Mouse (Mus musculus): ENCODE data around the gene Crb1. TPM values are rescaled to one million over a fixed set of nuclear protein-coding genes. Genes with fewer than 3 reads are reported as not detected.
A peak's percentile ranks its signal among the peaks of the same experiment; 100 is the strongest.

Crb1 gene
- polyA plus RNA-seq, 1 experiment: 0.16 TPM

- no peak overlapping the region for H3K9ac ChIP-seq (ENCODE audit: low read depth, poor library complexity, severe bottlenecking)
- no peaks in the 10 kb centered on the region for H3K27me3 ChIP-seq (ENCODE audit: control insufficient read depth, insufficient read depth, low read length, poor library complexity, severe bottlenecking)
- no peak overlapping the region for H3K4me3 ChIP-seq (ENCODE audit: low read depth, low read length)
- H3K4me1 ChIP-seq (ENCODE audit: control insufficient read depth, insufficient read depth, low read length): no peaks in the 10 kb centered on the region
- no peak for TF ChIP-seq POLR2A (IDR thresholded peaks at IDR 0.05; ENCODE audit: insufficient read depth, low read length)
- no peak for TF ChIP-seq EP300 (IDR thresholded peaks at IDR 0.05; ENCODE audit: insufficient read depth, low read depth, low read length)
- no peak for TF ChIP-seq CTCF (IDR thresholded peaks at IDR 0.05; ENCODE audit: low read depth, low read length)
- H3K9me3 ChIP-seq (replicated peaks; ENCODE audit: control insufficient read depth, insufficient read depth, low read length, poor library complexity, severe bottlenecking): no peaks in the 10 kb centered on the region
- H3K36me3 ChIP-seq (ENCODE audit: control insufficient read depth, insufficient read depth, low read length, poor library complexity, severe bottlenecking): no peaks in the 10 kb centered on the region
- H3K27ac ChIP-seq (ENCODE audit: insufficient read depth, low read length): no peak overlapping the region
These were observed 197.2 kb downstream of the Crb1 start for GRCm38 (mm10) chr1:139179707-139180106.

GRCm38 (mm10) chr1:139174058-139174832 lies 202.7 kb downstream of the Crb1 start:
- Histone ChIP-seq H3K9me3 (replicated peaks; ENCODE audit: control insufficient read depth, insufficient read depth, low read length, poor library complexity, severe bottlenecking) (no peaks in the 10 kb centered on the region), H3K9ac (ENCODE audit: low read depth, poor library complexity, severe bottlenecking) (no peak overlapping the region), H3K36me3 (ENCODE audit: control insufficient read depth, insufficient read depth, low read length, poor library complexity, severe bottlenecking) (no peaks in the 10 kb centered on the region; the same call in 1 of the 2 replicates), H3K4me3 (ENCODE audit: low read depth, low read length) (no peak overlapping the region), H3K27me3 (ENCODE audit: control insufficient read depth, insufficient read depth, low read length, poor library complexity, severe bottlenecking) (no peaks in the 10 kb centered on the region), H3K27ac (ENCODE audit: insufficient read depth, low read length) (no peak overlapping the region), H3K4me1 (ENCODE audit: control insufficient read depth, insufficient read depth, low read length) (no peaks in the 10 kb centered on the region)
- TF ChIP-seq POLR2A (IDR thresholded peaks at IDR 0.05; ENCODE audit: insufficient read depth, low read length) (no peak), EP300 (IDR thresholded peaks at IDR 0.05; ENCODE audit: insufficient read depth, low read depth, low read length) (no peak), CTCF (IDR thresholded peaks at IDR 0.05; ENCODE audit: low read depth, low read length) (no peak)

GRCm38 (mm10) chr1:139162814-139163213 lies 214.1 kb downstream of the Crb1 start:
- Histone ChIP-seq H3K27ac (ENCODE audit: insufficient read depth, low read length) (no peak overlapping the region), H3K36me3 (ENCODE audit: control insufficient read depth, insufficient read depth, low read length, poor library complexity, severe bottlenecking) (no peaks in the 10 kb centered on the region), H3K9me3 (replicated peaks; ENCODE audit: control insufficient read depth, insufficient read depth, low read length, poor library complexity, severe bottlenecking) (no peaks in the 10 kb centered on the region), H3K4me1 (ENCODE audit: control insufficient read depth, insufficient read depth, low read length) (no peaks in the 10 kb centered on the region), H3K4me3 (ENCODE audit: low read depth, low read length) (no peak overlapping the region), H3K9ac (ENCODE audit: low read depth, poor library complexity, severe bottlenecking) (no peak overlapping the region), H3K27me3 (ENCODE audit: control insufficient read depth, insufficient read depth, low read length, poor library complexity, severe bottlenecking) (no peaks in the 10 kb centered on the region)
- TF ChIP-seq CTCF (IDR thresholded peaks at IDR 0.05; ENCODE audit: low read depth, low read length) (no peak), EP300 (IDR thresholded peaks at IDR 0.05; ENCODE audit: insufficient read depth, low read depth, low read length) (no peak), POLR2A (IDR thresholded peaks at IDR 0.05; ENCODE audit: insufficient read depth, low read length) (no peak)

- TF ChIP-seq POLR2A (IDR thresholded peaks at IDR 0.05; ENCODE audit: insufficient read depth, low read length): no peak
- TF ChIP-seq CTCF (IDR thresholded peaks at IDR 0.05; ENCODE audit: low read depth, low read length): peak; percentile 22
- Histone ChIP-seq H3K27ac (ENCODE audit: insufficient read depth, low read length) (no peak overlapping the region), H3K9ac (ENCODE audit: low read depth, poor library complexity, severe bottlenecking) (no peak overlapping the region), H3K4me1 (ENCODE audit: control insufficient read depth, insufficient read depth, low read length) (no peaks in the 10 kb centered on the region), H3K9me3 (replicated peaks; ENCODE audit: control insufficient read depth, insufficient read depth, low read length, poor library complexity, severe bottlenecking) (no peaks in the 10 kb centered on the region), H3K27me3 (ENCODE audit: control insufficient read depth, insufficient read depth, low read length, poor library complexity, severe bottlenecking) (no peaks in the 10 kb centered on the region), H3K36me3 (ENCODE audit: control insufficient read depth, insufficient read depth, low read length, poor library complexity, severe bottlenecking) (no peaks in the 10 kb centered on the region), H3K4me3 (ENCODE audit: low read depth, low read length) (no peak overlapping the region)
These were observed 215.3 kb downstream of the Crb1 start for GRCm38 (mm10) chr1:139161619-139162018.

- no peak overlapping the region for H3K9ac ChIP-seq (ENCODE audit: low read depth, poor library complexity, severe bottlenecking)
- no peaks in the 10 kb centered on the region for H3K36me3 ChIP-seq (ENCODE audit: control insufficient read depth, insufficient read depth, low read length, poor library complexity, severe bottlenecking)
- H3K4me1 ChIP-seq (ENCODE audit: control insufficient read depth, insufficient read depth, low read length): no peaks in the 10 kb centered on the region
- no peak overlapping the region for H3K4me3 ChIP-seq (ENCODE audit: low read depth, low read length)
- H3K27me3 ChIP-seq (ENCODE audit: control insufficient read depth, insufficient read depth, low read length, poor library complexity, severe bottlenecking): no peaks in the 10 kb centered on the region
- TF ChIP-seq CTCF (IDR thresholded peaks at IDR 0.05; ENCODE audit: low read depth, low read length) (peak; percentile 22), EP300 (IDR thresholded peaks at IDR 0.05; ENCODE audit: insufficient read depth, low read depth, low read length) (no peak)
- H3K27ac ChIP-seq (ENCODE audit: insufficient read depth, low read length): no peak overlapping the region
- no peaks in the 10 kb centered on the region for H3K9me3 ChIP-seq (replicated peaks; ENCODE audit: control insufficient read depth, insufficient read depth, low read length, poor library complexity, severe bottlenecking)
These were observed 220.5 kb downstream of the Crb1 start for GRCm38 (mm10) chr1:139156397-139156796.

GRCm38 (mm10) chr1:139153493-139153892 lies 223.4 kb downstream of the Crb1 start:
- H3K36me3 ChIP-seq (ENCODE audit: control insufficient read depth, insufficient read depth, low read length, poor library complexity, severe bottlenecking): no peaks in the 10 kb centered on the region
- H3K4me3 ChIP-seq (ENCODE audit: low read depth, low read length): no peak overlapping the region
- no peak overlapping the region for H3K27ac ChIP-seq (ENCODE audit: insufficient read depth, low read length)
- H3K27me3 ChIP-seq (ENCODE audit: control insufficient read depth, insufficient read depth, low read length, poor library complexity, severe bottlenecking): no peaks in the 10 kb centered on the region
- H3K4me1 ChIP-seq (ENCODE audit: control insufficient read depth, insufficient read depth, low read length): no peaks in the 10 kb centered on the region
- TF ChIP-seq CTCF (IDR thresholded peaks at IDR 0.05; ENCODE audit: low read depth, low read length) (no peak), POLR2A (IDR thresholded peaks at IDR 0.05; ENCODE audit: insufficient read depth, low read length) (no peak), EP300 (IDR thresholded peaks at IDR 0.05; ENCODE audit: insufficient read depth, low read depth, low read length) (no peak)
- no peak overlapping the region for H3K9ac ChIP-seq (ENCODE audit: low read depth, poor library complexity, severe bottlenecking)
- H3K9me3 ChIP-seq (replicated peaks; ENCODE audit: control insufficient read depth, insufficient read depth, low read length, poor library complexity, severe bottlenecking): no peaks in the 10 kb centered on the region
